Mouse (Mus musculus) CH12.LX (cell line): Measurements from ENCODE around the gene Smap1. TPM values are rescaled to one million over a fixed set of nuclear protein-coding genes. Genes with fewer than 3 reads are reported as not detected.

Source experiments
- DNase-seq: peaks from one replicate; pipeline ENCODE4 v3.0.0-alpha.2; 2013; ENCODE audit errors: extremely low read depth
- H3K27ac ChIP-seq: 2 replicates; pipeline ENCODE4 v1.5.1; 2012; ENCODE audit warnings: low read depth, mild to moderate bottlenecking, control low read depth, moderate library complexity; ENCODE audit not compliant: insufficient read depth
- H3K27me3 ChIP-seq: replicated peaks from 2 replicates; pipeline ENCODE3; 2012; ENCODE audit warnings: inconsistent platforms
- H3K36me3 ChIP-seq, 2 experiments: replicated peaks in 1 of 2; 2 replicates each; pipeline versions ENCODE3 to v1.6.1; 2012; ENCODE audit warnings: inconsistent platforms in 1 of 2, low read length in 1 of 2, mild to moderate bottlenecking in 1 of 2, mixed read lengths in 1 of 2, moderate library complexity in 1 of 2; ENCODE audit not compliant: control insufficient read depth in 1 of 2, insufficient read depth in 1 of 2
- H3K4me1 ChIP-seq, 2 experiments: 2 replicates each; pipeline ENCODE4 v1.6.1; 2012; ENCODE audit warnings: inconsistent platforms in 1 of 2, moderate library complexity in 1 of 2; ENCODE audit not compliant: insufficient read depth in 2 of 2, control insufficient read depth in 1 of 2
- H3K4me2 ChIP-seq: 2 replicates; pipeline ENCODE4 v1.6.1; 2012; ENCODE audit warnings: low read depth, mild to moderate bottlenecking, control low read depth; ENCODE audit not compliant: poor library complexity, insufficient read depth, severe bottlenecking
- H3K4me3 ChIP-seq, 3 experiments: fragments of 150-350 bp in 1 of 3; sonication (generic) in 1 of 3; replicated peaks in 1 of 3; 2 replicates each; pipeline versions ENCODE3 to v1.5.1; 2011 to 2012; ENCODE audit warnings: low read depth in 2 of 3, low read length in 2 of 3, mild to moderate bottlenecking in 2 of 3, moderate library complexity in 2 of 3, control low read depth in 1 of 3, improper control_type of control experiment in 1 of 3, inconsistent platforms in 1 of 3, mixed read lengths in 1 of 3; ENCODE audit not compliant: poor library complexity in 1 of 3
- H3K79me2 ChIP-seq: replicated peaks from 2 replicates; pipeline ENCODE4 v1.6.1; 2012; ENCODE audit warnings: mild to moderate bottlenecking, moderate library complexity; ENCODE audit not compliant: control insufficient read depth, poor library complexity, insufficient read depth, severe bottlenecking; ENCODE audit errors: extremely low read depth
- H3K9ac ChIP-seq: 2 replicates; pipeline ENCODE4 v1.6.1; 2012; ENCODE audit warnings: low read depth, mild to moderate bottlenecking, control low read depth, moderate library complexity; ENCODE audit not compliant: insufficient read depth
- H3K9me3 ChIP-seq: replicated peaks from 2 replicates; pipeline ENCODE3; 2012; ENCODE audit warnings: low read length, inconsistent platforms, mixed read lengths
- BHLHE40 ChIP-seq: IDR thresholded peaks from 2 replicates; pipeline ENCODE4 v1.6.1; 2011; ENCODE audit warnings: mild to moderate bottlenecking, low read depth, low read length, improper control_type of control experiment
- CHD2 ChIP-seq: IDR thresholded peaks from 2 replicates; pipeline ENCODE4 v1.6.1; 2011; ENCODE audit warnings: low read length, improper control_type of control experiment
- CTCF ChIP-seq, 2 experiments: IDR thresholded peaks in 1 of 2; conservative IDR thresholded peaks in 1 of 2; 2 replicates each; pipeline ENCODE4 v1.5.1; 2011 to 2012; ENCODE audit warnings: low read depth in 2 of 2, low read length in 2 of 2, improper control_type of control experiment in 1 of 2, inconsistent platforms in 1 of 2, mild to moderate bottlenecking in 1 of 2, moderate library complexity in 1 of 2
- EP300 ChIP-seq: IDR thresholded peaks from 2 replicates; pipeline ENCODE4 v1.6.1; 2011; ENCODE audit warnings: low read length, improper control_type of control experiment
- ETS1 ChIP-seq: conservative IDR thresholded peaks from 2 replicates; pipeline ENCODE4 v1.6.1; 2012; ENCODE audit warnings: low read depth, mild to moderate bottlenecking, inconsistent platforms, low read length, improper control_type of control experiment, moderate library complexity
- GABPA ChIP-seq: IDR thresholded peaks from 2 replicates; pipeline ENCODE4 v1.6.1; 2012; ENCODE audit warnings: low read depth, low read length, improper control_type of control experiment, inconsistent platforms; ENCODE audit not compliant: insufficient replicate concordance
- IRF4 ChIP-seq: IDR thresholded peaks from 2 replicates; pipeline ENCODE4 v1.6.1; 2014; ENCODE audit warnings: low read depth, mild to moderate bottlenecking, inconsistent platforms, low read length, improper control_type of control experiment
- JUN ChIP-seq: IDR thresholded peaks from 2 replicates; pipeline ENCODE4 v1.6.1; 2011; ENCODE audit warnings: low read depth, mild to moderate bottlenecking, low read length, improper control_type of control experiment, moderate library complexity; ENCODE audit not compliant: insufficient read depth
- JUND ChIP-seq: conservative IDR thresholded peaks from 2 replicates; pipeline ENCODE4 v1.6.1; 2011; ENCODE audit warnings: low read depth, low read length, improper control_type of control experiment
- KAT2A ChIP-seq: IDR thresholded peaks from 2 replicates; pipeline ENCODE4 v1.6.1; 2012; ENCODE audit warnings: low read length, improper control_type of control experiment, inconsistent platforms; ENCODE audit not compliant: insufficient replicate concordance
- MAFK ChIP-seq: IDR thresholded peaks from 2 replicates; pipeline ENCODE4 v1.6.1; 2011; ENCODE audit warnings: low read length, improper control_type of control experiment; ENCODE audit not compliant: insufficient replicate concordance
- MAX ChIP-seq: IDR thresholded peaks from 2 replicates; pipeline ENCODE4 v1.6.1; 2011; ENCODE audit warnings: low read length, improper control_type of control experiment
- MAZ ChIP-seq: IDR thresholded peaks from 2 replicates; pipeline ENCODE4 v1.6.1; 2012; ENCODE audit warnings: low read depth, mild to moderate bottlenecking, inconsistent platforms, low read length, improper control_type of control experiment, moderate library complexity
- MEF2A ChIP-seq: IDR thresholded peaks from 2 replicates; pipeline ENCODE4 v1.6.1; 2014; ENCODE audit warnings: low read depth, mild to moderate bottlenecking, inconsistent platforms, low read length, improper control_type of control experiment, borderline replicate concordance
- MXI1 ChIP-seq: IDR thresholded peaks from 2 replicates; pipeline ENCODE4 v1.6.1; 2011; ENCODE audit warnings: mild to moderate bottlenecking, low read depth, low read length, improper control_type of control experiment
- PAX5 ChIP-seq: IDR thresholded peaks from 2 replicates; pipeline ENCODE4 v1.6.1; 2012; ENCODE audit warnings: low read length, inconsistent platforms, mixed read lengths
- POLR2A ChIP-seq: IDR thresholded peaks from 2 replicates; pipeline ENCODE4 v1.6.1; 2011; ENCODE audit warnings: low read depth, mild to moderate bottlenecking, improper control_type of control experiment, low read length
- POLR2AphosphoS2 ChIP-seq: IDR thresholded peaks from 2 replicates; pipeline ENCODE4 v1.6.1; 2011; ENCODE audit warnings: low read depth, low read length, improper control_type of control experiment
- SMC3 ChIP-seq: IDR thresholded peaks from 2 replicates; pipeline ENCODE4 v1.6.1; 2011; ENCODE audit warnings: low read depth, low read length, improper control_type of control experiment
- TBP ChIP-seq: conservative IDR thresholded peaks from 2 replicates; pipeline ENCODE4 v1.6.1; 2011; ENCODE audit warnings: low read depth, low read length, improper control_type of control experiment
- TCF12 ChIP-seq: IDR thresholded peaks from 2 replicates; pipeline ENCODE4 v1.6.1; 2014; ENCODE audit warnings: low read depth, mild to moderate bottlenecking, inconsistent platforms, low read length, improper control_type of control experiment
- ZC3H11A ChIP-seq: IDR thresholded peaks from 2 replicates; pipeline ENCODE4 v1.6.1; 2012; ENCODE audit warnings: low read depth, mild to moderate bottlenecking, inconsistent platforms, low read length, improper control_type of control experiment
- ZMIZ1 ChIP-seq: IDR thresholded peaks from 2 replicates; pipeline ENCODE4 v1.6.1; 2012; ENCODE audit warnings: low read depth, mild to moderate bottlenecking, inconsistent platforms, low read length, improper control_type of control experiment
- ZNF384 ChIP-seq: IDR thresholded peaks from 2 replicates; pipeline ENCODE4 v1.6.1; 2012; ENCODE audit warnings: low read depth, low read length, improper control_type of control experiment, inconsistent platforms
- dilution Hi-C: fragments of 300-500 bp; cut with MboI; formaldehyde crosslinking; loops from 2 replicates; pipeline ENCODE4 v1.14.3; 2020; ENCODE audit warnings: low sequenced_read_pairs; ENCODE audit not compliant: extremely low pct_unique_long_range_greater_than_20kb, extremely low pct_ligation_motif_present
- in situ Hi-C: fragments of 300-500 bp; cut with MboI; formaldehyde crosslinking; loops from 3 replicates; pipeline ENCODE4 v1.14.3; 2019; ENCODE audit warnings: low sequenced_read_pairs, low pct_ligation_motif_present, low pct_unique_long_range_greater_than_20kb, mixed read lengths
- polyA plus RNA-seq: library from polyadenylated mRNA; unstranded; fragments of >175 nt; gene quantifications from 2 replicates; pipeline ENCODE4 v1.2.1, GENCODE M21; 2012; ENCODE audit warnings: low read depth; ENCODE audit not compliant: insufficient read length
- total RNA-seq, 2 experiments: library from RNA; depleted of rRNA; stranded (reverse); fragments of 300-350 nt in 1 of 2; fragments of >200 nt in 1 of 2; gene quantifications; 2 replicates each; pipeline ENCODE4 v1.2.3; 2012 to 2014

Smap1 gene
- total and polyA plus RNA-seq, 3 experiments = 22.3 to 60.5 (median 37.0) TPM

GRCm38 (mm10) chr1:23944076-23944475 is 22.0 kb upstream of the Smap1 start:
- H3K36me3 ChIP-seq = no peaks in the 10 kb centered on the region
- no peak overlapping the region for H3K4me2 ChIP-seq
- TF ChIP-seq POLR2A (no peak), TCF12 (no peak), MAX (no peak), SMC3 (no peak), ZMIZ1 (no peak), MXI1 (no peak), ZC3H11A (no peak)
- dilution Hi-C loops (no loop called here), in situ Hi-C loops (no loop called here)
- no peaks in the 10 kb centered on the region for H3K79me2 ChIP-seq
- no peaks in the 10 kb centered on the region for H3K4me1 ChIP-seq
- H3K4me3 ChIP-seq = no peak overlapping the region
- no peak overlapping the region for H3K27ac ChIP-seq
- H3K27me3 ChIP-seq = no peaks in the 10 kb centered on the region
- no peak overlapping the region for H3K9ac ChIP-seq
- no peak for DNase-seq
- H3K9me3 ChIP-seq = no peaks in the 10 kb centered on the region

GRCm38 (mm10) chr1:23943146-23943940 is 21.2 kb upstream of the Smap1 start:
- no peaks in the 10 kb centered on the region for H3K79me2 ChIP-seq
- H3K36me3 ChIP-seq = no peaks in the 10 kb centered on the region
- dilution Hi-C loops = no loop called here

GRCm38 (mm10) chr1:23935408-23935762 is 13.3 kb upstream of the Smap1 start:
- Histone ChIP-seq H3K9ac (0 out of 2 replicates have a peak overlapping the region, but pooled peaks have one; percentile 15), H3K4me1 (peaks cover 11 to 20% of the 10 kb centered on the region in 2 experiments), H3K9me3 (peaks cover 6% of the 10 kb centered on the region), H3K4me2 (peak overlapping the region; percentile 44), H3K36me3 (no peaks in the 10 kb centered on the region), H3K27me3 (no peaks in the 10 kb centered on the region), H3K27ac (peak overlapping the region; percentile 80), H3K4me3 (peak overlapping the region in 1 of 3 experiments; percentile 15), H3K79me2 (no peaks in the 10 kb centered on the region)
- TF ChIP-seq IRF4 (peak; percentile 70), EP300 (peak; percentile 34), ZNF384 (peak; percentile 91), POLR2AphosphoS2 (no peak), TBP (0 out of 2 replicates have a peak, but pooled peaks have one; percentile 44), TCF12 (0 out of 2 replicates have a peak, but pooled peaks have one; percentile 42), PAX5 (no peak), MEF2A (peak; percentile 54; the same call in 1 of the 2 replicates), ZMIZ1 (no peak), MAFK (no peak), CTCF (conservative IDR thresholded peaks at IDR 0.05 in 1 of 2, IDR thresholded peaks at IDR 0.05 in 1 of 2; ENCODE audit: low read depth in 2 of 2, low read length in 2 of 2) (0 out of 4 replicates have a peak, but pooled peaks of 1 of the 2 experiments have one; percentile 5), BHLHE40 (no peak), ETS1 (peak; percentile 49; the same call in 1 of the 2 replicates)
- in situ Hi-C loops (no loop called here), dilution Hi-C loops (no loop called here)
- DNase-seq = peak; percentile 69

More at GRCm38 (mm10) chr1:23943146-23943940, 21.2 kb upstream of the Smap1 start:
- H3K4me3 ChIP-seq = no peak overlapping the region
- H3K27me3 ChIP-seq = no peaks in the 10 kb centered on the region
- peaks cover 2% of the 10 kb centered on the region for H3K9me3 ChIP-seq
- TF ChIP-seq MXI1 (no peak), MAZ (no peak), JUN (no peak), TCF12 (no peak), JUND (no peak), CHD2 (no peak), POLR2A (no peak), TBP (no peak), KAT2A (no peak), GABPA (no peak)
- DNase-seq = no peak
- H3K4me1 ChIP-seq = no peaks in the 10 kb centered on the region
- H3K27ac ChIP-seq = no peak overlapping the region
- H3K4me2 ChIP-seq = no peak overlapping the region
- in situ Hi-C loops = no loop called here
- H3K9ac ChIP-seq = no peak overlapping the region
